Mouse (Mus musculus): ENCODE data around the gene Cep152. TPM values are rescaled to one million over a fixed set of nuclear protein-coding genes. Genes with fewer than 3 reads are reported as not detected.
A peak's percentile ranks its signal among the peaks of the same experiment; 100 is the strongest.

The Cep152 gene
- 1 to 10 TPM; 4.8 to 4.9 TPM for total RNA-seq (2021)

- DNase-seq: peak; percentile 98
Measured at GRCm38 (mm10) chr2:125624837-125625351, at the start of gene Cep152. Gene Cep152 (minus strand): TSS chr2:125625113.

GRCm38 (mm10) chr2:125672957-125673631 lies 48.2 kb upstream of the Cep152 start, which contains the start of gene Eid1:
Gene Eid1 (plus strand): TSS chr2:125673095.
- DNase-seq: peak; percentile 80

- no peak for DNase-seq
Measured at GRCm38 (mm10) chr2:125672568-125672956, 47.6 kb upstream of the Cep152 start.

- no peak for DNase-seq
Measured at GRCm38 (mm10) chr2:125670846-125671245, 45.9 kb upstream of the Cep152 start.

GRCm38 (mm10) chr2:125667721-125668120 lies 42.8 kb upstream of the Cep152 start:
- DNase-seq: no peak

GRCm38 (mm10) chr2:125667184-125667583 lies 42.3 kb upstream of the Cep152 start:
- no peak for DNase-seq

- no peak for DNase-seq
Measured at GRCm38 (mm10) chr2:125666668-125667067, 41.8 kb upstream of the Cep152 start.

- DNase-seq: no peak
Measured at GRCm38 (mm10) chr2:125665909-125666308, 41.0 kb upstream of the Cep152 start.

GRCm38 (mm10) chr2:125665213-125665612 lies 40.3 kb upstream of the Cep152 start:
- DNase-seq: no peak

- DNase-seq: no peak
Measured at GRCm38 (mm10) chr2:125662517-125662916, 37.6 kb upstream of the Cep152 start.

GRCm38 (mm10) chr2:125661156-125661555 lies 36.2 kb upstream of the Cep152 start:
- no peak for DNase-seq

GRCm38 (mm10) chr2:125660537-125661130 lies 35.7 kb upstream of the Cep152 start:
- DNase-seq: peak; percentile 23

- peak; percentile 80 for DNase-seq
Measured at GRCm38 (mm10) chr2:125659823-125660536, 35.1 kb upstream of the Cep152 start.

- DNase-seq: no peak
Measured at GRCm38 (mm10) chr2:125655391-125655790, 30.5 kb upstream of the Cep152 start.

- DNase-seq: no peak
Measured at GRCm38 (mm10) chr2:125653286-125653685, 28.4 kb upstream of the Cep152 start.

- DNase-seq: no peak
Measured at GRCm38 (mm10) chr2:125651563-125651962, 26.6 kb upstream of the Cep152 start.

GRCm38 (mm10) chr2:125650742-125651352 lies 25.9 kb upstream of the Cep152 start:
- no peak for DNase-seq

- DNase-seq: no peak
Measured at GRCm38 (mm10) chr2:125650038-125650437, 25.1 kb upstream of the Cep152 start.

GRCm38 (mm10) chr2:125644912-125645311 lies 20.0 kb upstream of the Cep152 start:
- no peak for DNase-seq

GRCm38 (mm10) chr2:125637331-125637730 lies 12.4 kb upstream of the Cep152 start:
- no peak for DNase-seq

- DNase-seq: no peak
Measured at GRCm38 (mm10) chr2:125630010-125630409, 5.1 kb upstream of the Cep152 start.

- no peak for DNase-seq
Measured at GRCm38 (mm10) chr2:125628487-125628886, 3.6 kb upstream of the Cep152 start.

GRCm38 (mm10) chr2:125626536-125626935 lies 1.6 kb upstream of the Cep152 start:
- no peak for DNase-seq

All from heart, postnatal 4 days (tissue).